Mouse (Mus musculus): ENCODE measurements around the gene 4930579F01Rik. TPM values are rescaled to one million over a fixed set of nuclear protein-coding genes. Genes with fewer than 3 reads are reported as not detected.
A peak's percentile ranks its signal among the peaks of the same experiment; 100 is the strongest.
"Not testable (repeated sequence)": the region's sequence is repeated elsewhere in the genome, so short reads cannot be mapped to it uniquely, and the experiment has no call there.

The 4930579F01Rik gene
- polyA plus RNA-seq, 3 experiments from 2014 or later, result not detected

GRCm38 (mm10) chr3:138143315-138144059 lies 50.1 kb downstream of the 4930579F01Rik start, which contains the start of gene Trmt10a:
Gene Trmt10a (plus strand): TSS chr3:138143448.
- peak; percentile 90 for ATAC-seq

- no peak for ATAC-seq
These were observed 50.8 kb downstream of the 4930579F01Rik start for GRCm38 (mm10) chr3:138142733-138143314.

GRCm38 (mm10) chr3:138142052-138142732 lies 51.4 kb downstream of the 4930579F01Rik start:
- ATAC-seq, result no peak

- no peak for ATAC-seq
These were observed 54.0 kb downstream of the 4930579F01Rik start for GRCm38 (mm10) chr3:138139663-138140062.

GRCm38 (mm10) chr3:138138146-138138545 lies 55.5 kb downstream of the 4930579F01Rik start:
- not testable (repeated sequence) for ATAC-seq

GRCm38 (mm10) chr3:138134528-138134927 lies 59.1 kb downstream of the 4930579F01Rik start:
- no peak for ATAC-seq

- no peak for ATAC-seq
These were observed 59.7 kb downstream of the 4930579F01Rik start for GRCm38 (mm10) chr3:138133916-138134315.

- no peak for ATAC-seq
These were observed 60.2 kb downstream of the 4930579F01Rik start for GRCm38 (mm10) chr3:138133463-138133862.

- no peak for ATAC-seq
These were observed 62.5 kb downstream of the 4930579F01Rik start for GRCm38 (mm10) chr3:138131168-138131567.

GRCm38 (mm10) chr3:138130692-138131091 lies 62.9 kb downstream of the 4930579F01Rik start:
- ATAC-seq, result no peak

GRCm38 (mm10) chr3:138129110-138129509 lies 64.5 kb downstream of the 4930579F01Rik start:
- no peak for ATAC-seq

- no peak for ATAC-seq
These were observed 69.8 kb downstream of the 4930579F01Rik start for GRCm38 (mm10) chr3:138123842-138124241.

GRCm38 (mm10) chr3:138121461-138121860 lies 72.2 kb downstream of the 4930579F01Rik start:
- no peak for ATAC-seq

- no peak for ATAC-seq
These were observed 74.0 kb downstream of the 4930579F01Rik start for GRCm38 (mm10) chr3:138119444-138120105.

- ATAC-seq, result peak; percentile 38
These were observed 74.8 kb downstream of the 4930579F01Rik start for GRCm38 (mm10) chr3:138118831-138119230.

- ATAC-seq, result peak; percentile 21
These were observed 75.2 kb downstream of the 4930579F01Rik start for GRCm38 (mm10) chr3:138118392-138118791.

- ATAC-seq, result no peak
These were observed 76.8 kb downstream of the 4930579F01Rik start for GRCm38 (mm10) chr3:138116871-138117270.

GRCm38 (mm10) chr3:138114106-138114505 lies 79.5 kb downstream of the 4930579F01Rik start:
- ATAC-seq, result no peak
